16 mouse cellular contexts compared by ENCODE assay signal in the genomic region with DNA sequence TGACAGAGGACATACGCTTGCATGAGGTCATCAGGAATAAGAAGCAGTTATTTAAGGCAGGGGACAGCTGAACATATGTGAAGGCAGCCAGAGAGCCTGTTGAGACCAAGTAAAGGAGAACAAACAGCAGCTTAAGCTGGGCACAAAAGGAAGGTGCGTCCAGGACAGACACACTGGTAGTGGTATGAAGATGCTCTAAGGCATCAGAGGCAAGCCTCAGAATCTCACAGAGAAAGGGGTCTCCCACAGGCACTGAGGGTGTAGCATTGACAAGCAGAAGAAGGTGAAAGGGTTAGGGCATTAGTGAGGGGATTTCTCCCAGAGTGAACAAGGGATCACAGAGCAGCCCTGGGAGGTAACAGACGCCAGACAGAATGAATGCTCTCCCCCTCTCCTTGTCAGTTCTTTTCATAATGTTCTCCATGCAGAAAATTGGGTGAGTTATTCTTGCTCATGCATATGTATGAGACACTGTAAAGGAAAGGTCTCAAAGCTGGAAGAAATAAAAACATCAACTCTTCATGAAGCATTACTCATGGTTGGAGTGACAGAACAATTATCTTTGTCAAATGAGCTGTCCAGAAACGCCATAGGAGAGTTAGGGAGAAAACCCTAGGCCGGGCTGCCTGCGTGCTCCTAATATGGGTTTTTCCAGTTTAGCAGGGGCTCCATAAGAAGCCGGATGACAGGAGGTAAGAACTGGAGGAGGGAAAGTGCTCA. TPM values are rescaled to one million over a fixed set of nuclear protein-coding genes. Genes with fewer than 3 reads are reported as not detected.
DNase-seq lines count a peak whose midpoint lies in the region; ATAC-seq lines count a peak whose summit lies in the region.
"Had no signal": no experiment of that assay in that cellular context is flagged by ENCODE, and none has a peak within 500 bp of the region (broad histone marks: within the 10 kb centered on the region; RNA-seq: fewer than 3 reads in every experiment).

No protein-coding gene starts in this region.

- peaks cover 19% of the 10 kb centered on the region for H3K4me1 ChIP-seq in heart, embryonic 10.5 days
- H3K4me1 ChIP-seq in forebrain, embryonic 16.5 days (replicated peaks; ENCODE audit: control insufficient read depth, insufficient read depth, low read length): peaks cover 10% of the 10 kb centered on the region
- H3K4me1 ChIP-seq in midbrain, embryonic 13.5 days (replicated peaks): peaks cover 11% of the 10 kb centered on the region
- H3K4me1 ChIP-seq: limb, embryonic 12.5 days had no signal

- H3K27me3 ChIP-seq in heart, embryonic 10.5 days (ENCODE audit: insufficient read depth, poor library complexity, severe bottlenecking): no peaks in the 10 kb centered on the region
- H3K27me3 ChIP-seq in forebrain, embryonic 16.5 days (replicated peaks; ENCODE audit: control insufficient read depth, insufficient read depth, low read length): no peaks in the 10 kb centered on the region
- H3K27me3 ChIP-seq in midbrain, embryonic 13.5 days: peaks cover 22% of the 10 kb centered on the region
- H3K27me3 ChIP-seq: limb, embryonic 12.5 days had no signal

- peak; percentile 53 for DNase-seq in heart, adult 11 months
- DNase-seq in heart, embryonic 10.5 days (ENCODE audit: low spot score): no peak
- DNase-seq in retina, postnatal 1 day: peak; percentile 92
- DNase-seq in thymus, postnatal 14 days: no peak
- no peak for DNase-seq in layer of hippocampus, postnatal 36 days
- DNase-seq in lung, postnatal 36 days: no peak
- DNase-seq: cerebellum, adult 9-10 months; gastrocnemius, postnatal 10 days; lung, adult 2 months; spleen, adult 18-20 months had no signal

- H3K9ac ChIP-seq in forebrain, embryonic 16.5 days (replicated peaks; ENCODE audit: low read depth, low read length): no peak overlapping the region
- 0 out of 2 replicates have a peak overlapping the region, but pooled peaks have one; percentile 32 for H3K9ac ChIP-seq in midbrain, embryonic 13.5 days (replicated peaks)
- H3K9ac ChIP-seq: limb, embryonic 12.5 days had no signal

- H3K4me2 ChIP-seq in forebrain, embryonic 16.5 days (ENCODE audit: low read length): no peak overlapping the region
- no peak overlapping the region for H3K4me2 ChIP-seq in midbrain, embryonic 13.5 days (replicated peaks)
- H3K4me2 ChIP-seq: limb, embryonic 12.5 days had no signal

- ATAC-seq in forebrain, embryonic 16.5 days: peak; percentile 91
- peak; percentile 88 for ATAC-seq in midbrain, embryonic 13.5 days
- ATAC-seq: intestine, embryonic 16.5 days had no signal

- WGBS in heart, embryonic 10.5 days: 74% methylated on average over 7 of the region's 7 CpGs
- 10% methylated on average over 7 of the region's 7 CpGs for WGBS in forebrain, embryonic 16.5 days
- 33% methylated on average over 7 of the region's 7 CpGs for WGBS in midbrain, embryonic 13.5 days

- H3K36me3 ChIP-seq in heart, embryonic 10.5 days: no peaks in the 10 kb centered on the region
- H3K36me3 ChIP-seq in forebrain, embryonic 16.5 days (ENCODE audit: control insufficient read depth, insufficient read depth): no peaks in the 10 kb centered on the region
- no peaks in the 10 kb centered on the region for H3K36me3 ChIP-seq in midbrain, embryonic 13.5 days
- H3K36me3 ChIP-seq: G1E; limb, embryonic 12.5 days had no signal

- no peak overlapping the region for H3K4me3 ChIP-seq in heart, embryonic 10.5 days
- no peak overlapping the region for H3K4me3 ChIP-seq in forebrain, embryonic 16.5 days (replicated peaks; ENCODE audit: low read length)
- H3K4me3 ChIP-seq in midbrain, embryonic 13.5 days (replicated peaks): no peak overlapping the region
- H3K4me3 ChIP-seq: limb, embryonic 12.5 days had no signal

- no peaks in the 10 kb centered on the region for H3K9me3 ChIP-seq in heart, embryonic 10.5 days
- no peaks in the 10 kb centered on the region for H3K9me3 ChIP-seq in forebrain, embryonic 16.5 days (ENCODE audit: control insufficient read depth, low read length)
- no peaks in the 10 kb centered on the region for H3K9me3 ChIP-seq in midbrain, embryonic 13.5 days
- H3K9me3 ChIP-seq: G1E; limb, embryonic 12.5 days had no signal

- H3K27ac ChIP-seq in heart, embryonic 10.5 days: no peak overlapping the region
- H3K27ac ChIP-seq in forebrain, embryonic 16.5 days (ENCODE audit: low read length): peak overlapping the region; percentile 62
- peak overlapping the region; percentile 40 for H3K27ac ChIP-seq in midbrain, embryonic 13.5 days
- H3K27ac ChIP-seq: limb, embryonic 12.5 days had no signal

RNA-seq across cellular contexts. Expression of gene Spata46, which starts 58.5 kb away (rescaled TPM):
- polyA plus RNA-seq in heart, embryonic 10.5 days (2016; fragmentation: Nextera tagmentation; extraction: Ambion mirVana): 2.0 and 3.6 TPM in 2 replicates
- polyA plus RNA-seq in forebrain, embryonic 16.5 days (2015; fragmentation: Nextera tagmentation; extraction: Ambion mirVana): 0.78 and 1.7 TPM in 2 replicates
- polyA plus RNA-seq in midbrain, embryonic 13.5 days (2015; fragmentation: Nextera tagmentation; extraction: Ambion mirVana): 1.1 and 1.4 TPM in 2 replicates
- not detected for total RNA-seq in layer of hippocampus, postnatal 36 days (2021)
- total RNA-seq: G1E; gastrocnemius, postnatal 10 days; monocyte, adult 5-6 weeks had no signal
- polyA plus RNA-seq: G1E; lung, adult 2 months had no signal

Comparison
In these comparisons a context has a peak if more than half of its experiments do, and no peak if none do; other contexts are left out.
1. DNase-seq: peak in heart, adult 11 months (single experiment) and retina, postnatal 1 day (single experiment); none in heart, embryonic 10.5 days (single experiment), thymus, postnatal 14 days (single experiment), layer of hippocampus, postnatal 36 days (0 of 2) and lung, postnatal 36 days (single experiment).